Mouse (Mus musculus) layer of hippocampus, postnatal 14 days (tissue): ENCODE data around the gene Pqlc3. TPM values are rescaled to one million over a fixed set of nuclear protein-coding genes. Genes with fewer than 3 reads are reported as not detected.
"Not testable (repeated sequence)": the region's sequence is repeated elsewhere in the genome, so short reads cannot be mapped to it uniquely, and the experiment has no call there.

Source experiments
- DNase-seq, 2 experiments: peaks; one replicate each; pipeline ENCODE4 v3.0.0; 2021 to 2022; ENCODE audit warnings: low spot score in 2 of 2, mixed read lengths in 1 of 2
- long read RNA-seq, 2 experiments: library from polyadenylated mRNA; stranded (forward); transcript quantifications; one replicate each; pipeline ENCODE4 v2.0.0; 2021
- total RNA-seq, 2 experiments: library from RNA; stranded (reverse); gene quantifications; 2 replicates each; pipeline ENCODE4 v1.2.3; 2021

The Pqlc3 gene
- total RNA-seq = under 1 TPM; 0.45 to 0.99 TPM
- long read RNA-seq, experiment 1, partial matches to known transcripts = 0 of 2 reads
- long read RNA-seq, experiment 1, other reads (novel, unspliced or antisense) = 2 of 2 reads
- long read RNA-seq, experiment 2, partial matches to known transcripts = 0 of 1 reads
- long read RNA-seq, experiment 2, other reads (novel, unspliced or antisense) = 0 of 1 reads

GRCm38 (mm10) chr12:16999739-17000497 is at the start of gene Pqlc3:
TSS of gene Pqlc3 (minus strand) at chr12:17000408.
- peak; percentile 54 to 57 for DNase-seq

- no peak for DNase-seq
These were observed 49.6 kb upstream of the Pqlc3 start for GRCm38 (mm10) chr12:17049796-17050195.

GRCm38 (mm10) chr12:17048979-17049612 is 48.9 kb upstream of the Pqlc3 start:
- peak in 1 of 2 experiments; percentile 58 for DNase-seq

GRCm38 (mm10) chr12:17043311-17043710 is 43.1 kb upstream of the Pqlc3 start:
- no peak for DNase-seq

- no peak for DNase-seq
These were observed 40.4 kb upstream of the Pqlc3 start for GRCm38 (mm10) chr12:17040567-17040966.

- DNase-seq = no peak
These were observed 39.2 kb upstream of the Pqlc3 start for GRCm38 (mm10) chr12:17039415-17039814.

GRCm38 (mm10) chr12:17038246-17038645 is 38.0 kb upstream of the Pqlc3 start:
- DNase-seq = no peak

- peak in 1 of 2 experiments; percentile 37 for DNase-seq
These were observed 36.9 kb upstream of the Pqlc3 start for GRCm38 (mm10) chr12:17037053-17037610.

GRCm38 (mm10) chr12:17036532-17036931 is 36.3 kb upstream of the Pqlc3 start:
- DNase-seq = no peak

- DNase-seq = no peak
These were observed 34.9 kb upstream of the Pqlc3 start for GRCm38 (mm10) chr12:17035128-17035527.

- no peak for DNase-seq
These were observed 34.5 kb upstream of the Pqlc3 start for GRCm38 (mm10) chr12:17034671-17035070.

GRCm38 (mm10) chr12:17033464-17033841 is 33.2 kb upstream of the Pqlc3 start:
- DNase-seq = peak in 1 of 2 experiments; percentile 13

GRCm38 (mm10) chr12:17032694-17033463 is 32.7 kb upstream of the Pqlc3 start:
- DNase-seq = peak; percentile 68 to 87

GRCm38 (mm10) chr12:17024554-17025110 is 24.4 kb upstream of the Pqlc3 start:
- no peak for DNase-seq

GRCm38 (mm10) chr12:17022145-17022544 is 21.9 kb upstream of the Pqlc3 start:
- DNase-seq = no peak

GRCm38 (mm10) chr12:17021125-17021524 is 20.9 kb upstream of the Pqlc3 start:
- not testable (repeated sequence) for DNase-seq

- DNase-seq = peak; percentile 51 to 64
These were observed 18.3 kb upstream of the Pqlc3 start for GRCm38 (mm10) chr12:17018468-17018867.

- DNase-seq = peak in 1 of 2 experiments; percentile 47
These were observed 15.5 kb upstream of the Pqlc3 start for GRCm38 (mm10) chr12:17015711-17016110.

GRCm38 (mm10) chr12:17012067-17012899 is 12.1 kb upstream of the Pqlc3 start:
- DNase-seq = no peak
